Mouse (Mus musculus) liver, postnatal 0 days (tissue): ENCODE measurements around the gene Ccdc162. TPM values are rescaled to one million over a fixed set of nuclear protein-coding genes. Genes with fewer than 3 reads are reported as not detected.

Source experiments
- ATAC-seq: fragments of 200-750 bp; cut with Nextera tagmentation; 2 replicates; pipeline ENCODE4 v1.8.0; 2017; ENCODE audit warnings: mild to moderate bottlenecking, moderate library complexity
- DNase-seq: peaks from one replicate; pipeline ENCODE4 v3.0.0-alpha.2; 2016
- H3K27ac ChIP-seq: fragments of 300-500 bp; sonication (generic); 2 replicates; pipeline ENCODE4 v1.5.1; 2014; ENCODE audit warnings: antibody characterized with exemption, moderate library complexity, mild to moderate bottlenecking, low read depth
- H3K27me3 ChIP-seq: fragments of 300-500 bp; sonication (generic); 2 replicates; pipeline ENCODE4 v1.6.1; 2014; ENCODE audit warnings: low read length, control low read depth, mixed read lengths; ENCODE audit not compliant: insufficient read depth
- H3K36me3 ChIP-seq: fragments of 300-500 bp; sonication (generic); replicated peaks from 2 replicates; pipeline ENCODE4 v1.6.1; 2014; ENCODE audit warnings: mild to moderate bottlenecking, control low read depth, low read length, moderate library complexity, mixed read lengths; ENCODE audit not compliant: insufficient read depth
- H3K4me1 ChIP-seq: fragments of 300-500 bp; sonication (generic); 2 replicates; pipeline ENCODE4 v1.6.1; 2014; ENCODE audit warnings: antibody characterized with exemption, mild to moderate bottlenecking, control low read depth; ENCODE audit not compliant: insufficient read depth
- H3K4me2 ChIP-seq: fragments of 300-500 bp; sonication (generic); 2 replicates; pipeline ENCODE4 v1.6.1; 2014; ENCODE audit warnings: low read depth, mild to moderate bottlenecking, low read length, moderate library complexity, mixed read lengths
- H3K4me3 ChIP-seq: fragments of 300-500 bp; sonication (generic); 2 replicates; pipeline ENCODE4 v1.5.1; 2014; ENCODE audit warnings: low read depth, low read length
- H3K9ac ChIP-seq: fragments of 300-500 bp; sonication (generic); replicated peaks from 2 replicates; pipeline ENCODE4 v1.6.1; 2014; ENCODE audit warnings: mild to moderate bottlenecking, moderate library complexity
- H3K9me3 ChIP-seq: fragments of 300-500 bp; sonication (generic); 2 replicates; pipeline ENCODE4 v1.6.1; 2016; ENCODE audit warnings: mild to moderate bottlenecking, control low read depth, low read length, mixed read lengths
- CTCF ChIP-seq: sonication (generic); IDR thresholded peaks from 2 replicates; pipeline ENCODE4 v1.5.1; 2016; ENCODE audit warnings: antibody characterized with exemption, low read depth
- EP300 ChIP-seq: IDR thresholded peaks from 2 replicates; pipeline ENCODE4 v1.6.1; 2016; ENCODE audit warnings: antibody characterized with exemption, low read depth, mild to moderate bottlenecking
- WGBS: fragments of 180-500 bp; shearing (Covaris S2); extraction: QIAGEN DNeasy Blood & Tissue Kit; methylation state at CpG from one replicate; pipeline ENCODE4 v1.1.7; 2014; ENCODE audit not compliant: insufficient replicate concordance; 5-methylcytosine and 5-hydroxymethylcytosine counted together
- polyA plus RNA-seq: library from polyadenylated mRNA; unstranded; fragments of >200 nt; fragmentation: Nextera tagmentation; extraction: Ambion mirVana; gene quantifications from 2 replicates; pipeline ENCODE4 v1.2.1, GENCODE M21; 2015

Gene Ccdc162
- polyA plus RNA-seq: 0.36 and 0.62 TPM in 2 replicates

GRCm38 (mm10) chr10:41716029-41716897 is at the start of gene Ccdc162:
Gene Ccdc162 (minus strand): TSS chr10:41716634.
- H3K4me3 ChIP-seq: no peak within 1 kb of the TSS
- TF ChIP-seq CTCF: no peak
- no peak for TF ChIP-seq EP300
- no peak for ATAC-seq
- 0 out of 2 replicates have a peak, but pooled peaks cover 3% of the 10 kb centered on the region for H3K4me1 ChIP-seq
- no peak within 1 kb of the TSS for H3K4me2 ChIP-seq
- DNase-seq: peak; percentile 49
- no peaks in the 10 kb centered on the region for H3K9me3 ChIP-seq
- WGBS: 66% methylated on average over 15 of the region's 15 CpGs
- H3K27me3 ChIP-seq: no peaks in the 10 kb centered on the region
- H3K36me3 ChIP-seq: 0 out of 2 replicates have a peak, but pooled peaks cover 1% of the 10 kb centered on the region
- H3K9ac ChIP-seq: no peak within 1 kb of the TSS
- no peak within 1 kb of the TSS for H3K27ac ChIP-seq

DNA sequence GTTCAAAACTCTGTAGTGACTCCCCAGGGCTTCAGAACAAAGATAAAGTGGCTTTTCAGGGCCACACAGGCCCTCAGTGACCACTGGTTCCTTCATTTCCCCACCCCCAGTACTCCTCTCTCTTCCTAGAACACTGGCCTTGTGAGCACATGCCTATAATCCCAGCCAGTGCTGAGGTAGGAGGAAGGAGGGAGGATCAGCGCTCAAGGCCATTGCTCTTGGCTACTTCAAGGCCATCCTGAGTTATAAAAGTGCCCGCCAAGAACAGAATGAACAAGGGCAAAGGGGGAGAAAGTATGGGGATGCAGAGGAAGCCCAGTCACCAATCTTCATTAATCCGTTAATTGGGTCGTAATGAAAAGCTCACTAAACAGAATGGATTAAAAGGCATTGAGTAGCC is 49.2 kb upstream of the Ccdc162 start:
- H3K27ac ChIP-seq: no peak overlapping the region
- H3K4me2 ChIP-seq: no peak overlapping the region
- DNase-seq (no peak), ATAC-seq (no peak)
- no peaks in the 10 kb centered on the region for H3K4me1 ChIP-seq
- H3K4me3 ChIP-seq: no peak overlapping the region
- H3K27me3 ChIP-seq: no peaks in the 10 kb centered on the region
- H3K9ac ChIP-seq: no peak overlapping the region
- TF ChIP-seq EP300: no peak
- no peak for TF ChIP-seq CTCF
- no peaks in the 10 kb centered on the region for H3K36me3 ChIP-seq
- H3K9me3 ChIP-seq: no peaks in the 10 kb centered on the region
- 90% methylated on average over 4 of the region's 4 CpGs for WGBS

DNA sequence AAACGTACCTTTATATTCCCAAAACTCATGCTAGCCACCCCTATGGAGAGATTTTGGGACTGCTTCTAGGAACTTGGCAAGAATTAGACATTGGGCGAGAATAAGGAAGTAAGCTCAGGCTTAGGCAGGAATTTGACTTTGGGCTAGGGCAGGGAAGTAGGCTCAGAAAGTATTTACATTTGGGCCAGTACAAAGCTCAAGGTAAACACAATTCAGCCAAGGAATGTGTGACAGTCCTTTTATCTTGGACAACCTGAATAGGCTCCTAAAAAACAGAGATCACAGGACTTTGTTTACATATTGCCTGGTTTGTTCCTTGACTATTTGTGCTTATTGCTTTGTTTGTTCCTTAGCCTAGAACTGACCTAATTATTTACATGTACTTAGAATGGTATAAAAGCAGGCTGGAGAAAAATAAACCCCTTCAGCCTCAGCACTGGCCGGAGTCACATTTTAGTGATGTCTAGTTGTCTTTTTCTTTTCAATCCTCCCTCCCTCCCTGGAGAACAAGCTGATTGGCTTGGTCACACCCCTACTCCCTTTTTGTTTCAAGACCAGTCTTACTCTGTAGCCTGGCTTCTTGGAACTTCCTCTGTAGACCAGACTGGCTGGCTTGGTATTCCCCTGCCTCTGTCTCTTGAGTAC is 47.4 kb upstream of the Ccdc162 start:
- no peak overlapping the region for H3K4me3 ChIP-seq
- H3K4me1 ChIP-seq: no peaks in the 10 kb centered on the region
- 76% methylated on average over 3 of the region's 3 CpGs for WGBS
- no peak overlapping the region for H3K27ac ChIP-seq
- H3K27me3 ChIP-seq: no peaks in the 10 kb centered on the region
- TF ChIP-seq CTCF: no peak
- TF ChIP-seq EP300: no peak
- no peaks in the 10 kb centered on the region for H3K36me3 ChIP-seq
- no peaks in the 10 kb centered on the region for H3K9me3 ChIP-seq
- H3K9ac ChIP-seq: no peak overlapping the region
- ATAC-seq (no peak), DNase-seq (no peak)
- no peak overlapping the region for H3K4me2 ChIP-seq

GRCm38 (mm10) chr10:41760866-41761265 is 44.4 kb upstream of the Ccdc162 start:
- Histone ChIP-seq H3K4me2 (no peak overlapping the region), H3K4me3 (no peak overlapping the region), H3K27me3 (no peaks in the 10 kb centered on the region), H3K36me3 (no peaks in the 10 kb centered on the region), H3K9ac (no peak overlapping the region), H3K27ac (no peak overlapping the region), H3K9me3 (no peaks in the 10 kb centered on the region), H3K4me1 (no peaks in the 10 kb centered on the region)
- WGBS: 83% methylated on average over 3 of the region's 3 CpGs
- DNase-seq: no peak
- TF ChIP-seq CTCF (no peak), EP300 (no peak)
- no peak for ATAC-seq

GRCm38 (mm10) chr10:41758041-41758440 is 41.6 kb upstream of the Ccdc162 start:
- no peak for ATAC-seq
- Histone ChIP-seq H3K4me1 (no peaks in the 10 kb centered on the region), H3K27me3 (no peaks in the 10 kb centered on the region), H3K9ac (no peak overlapping the region), H3K36me3 (no peaks in the 10 kb centered on the region), H3K4me3 (no peak overlapping the region), H3K27ac (no peak overlapping the region), H3K9me3 (no peaks in the 10 kb centered on the region), H3K4me2 (no peak overlapping the region)
- TF ChIP-seq CTCF (no peak), EP300 (no peak)
- no peak for DNase-seq

GRCm38 (mm10) chr10:41757226-41757625 is 40.8 kb upstream of the Ccdc162 start:
- ATAC-seq: no peak
- WGBS: 85% methylated on average over 5 of the region's 5 CpGs

More at GRCm38 (mm10) chr10:41757226-41757625, 40.8 kb upstream of the Ccdc162 start:
- H3K4me1 ChIP-seq: no peaks in the 10 kb centered on the region; the same call in 1 of the 2 replicates
- TF ChIP-seq CTCF (no peak), EP300 (no peak)
- no peaks in the 10 kb centered on the region for H3K27me3 ChIP-seq
- no peak overlapping the region for H3K4me2 ChIP-seq
- H3K4me3 ChIP-seq: no peak overlapping the region
- H3K36me3 ChIP-seq: no peaks in the 10 kb centered on the region
- no peak overlapping the region for H3K27ac ChIP-seq
- H3K9me3 ChIP-seq: no peaks in the 10 kb centered on the region
- no peak for DNase-seq
- no peak overlapping the region for H3K9ac ChIP-seq
